Mouse (Mus musculus) kidney, adult 9 months (tissue): ENCODE data around the gene B4galt4.
"Not testable (repeated sequence)": the region's sequence is repeated elsewhere in the genome, so short reads cannot be mapped to it uniquely, and the experiment has no call there.

Experiments used
- DNase-seq: peaks from one replicate; pipeline ENCODE4 v3.0.0; 2022

B4galt4 gene

GRCm38 (mm10) chr16:38772906-38773496 is 30.9 kb downstream of the B4galt4 start:
- DNase-seq = peak; percentile 16

- DNase-seq = no peak
Measured at GRCm38 (mm10) chr16:38774964-38775746, 33.1 kb downstream of the B4galt4 start.

GRCm38 (mm10) chr16:38776342-38776741 is 34.3 kb downstream of the B4galt4 start:
- DNase-seq = no peak

GRCm38 (mm10) chr16:38780960-38781572 is 39.0 kb downstream of the B4galt4 start:
- DNase-seq = no peak

GRCm38 (mm10) chr16:38781946-38782345 is 39.9 kb downstream of the B4galt4 start:
- no peak for DNase-seq

- no peak for DNase-seq
Measured at GRCm38 (mm10) chr16:38782524-38783067, 40.5 kb downstream of the B4galt4 start.

- DNase-seq = no peak
Measured at GRCm38 (mm10) chr16:38785301-38785700, 43.2 kb downstream of the B4galt4 start.

- no peak for DNase-seq
Measured at GRCm38 (mm10) chr16:38789016-38789415, 47.0 kb downstream of the B4galt4 start.

GRCm38 (mm10) chr16:38789966-38790365 is 47.9 kb downstream of the B4galt4 start:
- DNase-seq = no peak

GRCm38 (mm10) chr16:38793120-38793519 is 51.1 kb downstream of the B4galt4 start:
- no peak for DNase-seq

- DNase-seq = no peak
Measured at GRCm38 (mm10) chr16:38798957-38799450, 56.9 kb downstream of the B4galt4 start.

- DNase-seq = no peak
Measured at GRCm38 (mm10) chr16:38800091-38800490, 58.0 kb downstream of the B4galt4 start, which contains the start of gene Upk1b. TSS of gene Upk1b (minus strand) at chr16:38800328.

- not testable (repeated sequence) for DNase-seq
Measured at GRCm38 (mm10) chr16:38807796-38808195, 65.7 kb downstream of the B4galt4 start.

- DNase-seq = no peak
Measured at GRCm38 (mm10) chr16:38810196-38810595, 68.1 kb downstream of the B4galt4 start.

GRCm38 (mm10) chr16:38812521-38812920 is 70.5 kb downstream of the B4galt4 start:
- DNase-seq = peak; percentile 66
